Mouse (Mus musculus) testis, postnatal 10 days (tissue): ENCODE data around the gene Gstk1.

Experiments used
- DNase-seq: peaks from one replicate; pipeline ENCODE4 v3.0.0; 2021; ENCODE audit warnings: low spot score

The Gstk1 gene

DNA sequence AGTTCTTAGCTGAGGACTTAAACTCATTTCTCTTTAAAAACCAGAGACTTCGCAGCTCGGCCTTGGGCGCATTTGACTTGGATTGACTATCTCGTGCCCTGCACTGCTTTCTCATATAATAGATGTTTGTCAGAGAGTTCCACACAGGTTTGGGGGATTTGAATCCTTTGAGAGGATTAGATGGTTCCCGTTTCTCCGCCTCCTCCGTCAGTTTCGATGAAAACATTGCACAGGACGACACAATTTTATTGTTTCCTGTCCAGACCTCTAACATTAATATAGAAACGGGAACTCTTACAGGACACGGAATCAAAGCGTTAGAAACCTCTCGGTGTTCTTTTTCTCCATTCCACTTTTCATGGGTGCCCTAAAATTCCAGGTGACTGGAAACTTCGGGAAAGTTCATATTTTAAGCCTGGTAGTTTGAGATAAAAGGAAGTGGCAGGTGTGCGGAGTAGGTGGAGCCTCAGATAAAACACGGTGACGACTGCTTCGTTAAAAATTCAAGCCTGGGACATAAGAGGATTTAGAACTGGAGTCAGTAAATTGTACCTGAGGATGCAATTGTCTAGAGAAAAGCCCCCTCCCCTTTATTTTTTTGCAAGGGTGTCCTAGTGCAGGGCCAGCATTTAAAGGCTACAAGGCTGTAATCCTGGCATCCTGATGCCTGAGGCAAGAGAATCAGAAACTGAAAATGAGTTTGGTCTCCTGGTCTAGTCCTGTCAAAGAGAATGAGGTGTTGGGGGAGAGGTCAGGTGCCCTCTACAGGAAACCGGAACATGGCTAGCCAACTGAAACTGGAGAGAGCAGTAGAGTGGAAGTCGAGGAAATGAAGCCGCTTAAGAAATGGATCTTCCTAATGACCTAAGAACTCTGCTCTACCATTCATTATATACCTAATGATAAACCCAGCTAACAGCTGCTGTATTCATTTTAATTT is 19.9 kb downstream of the Gstk1 start:
- DNase-seq, result no peak

DNA sequence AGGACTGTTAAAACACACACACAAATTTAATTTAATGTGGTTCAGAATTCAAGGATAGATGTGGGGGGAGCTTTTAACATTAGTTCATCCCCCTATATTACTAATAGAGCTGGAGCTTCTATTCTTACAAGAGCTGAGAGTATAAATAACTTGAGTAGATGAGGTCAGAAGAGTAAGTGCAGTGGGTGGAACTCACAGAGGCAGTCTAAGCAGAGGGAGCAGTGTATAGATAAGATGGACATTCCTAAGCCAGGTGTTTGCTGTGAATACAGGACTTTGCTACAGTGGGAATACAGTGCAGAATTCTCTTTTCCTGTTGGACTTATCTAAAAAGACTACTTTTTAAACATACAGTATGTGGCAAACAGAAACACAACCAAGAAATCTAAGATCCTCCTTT is 25.1 kb downstream of the Gstk1 start:
- DNase-seq, result no peak

DNA sequence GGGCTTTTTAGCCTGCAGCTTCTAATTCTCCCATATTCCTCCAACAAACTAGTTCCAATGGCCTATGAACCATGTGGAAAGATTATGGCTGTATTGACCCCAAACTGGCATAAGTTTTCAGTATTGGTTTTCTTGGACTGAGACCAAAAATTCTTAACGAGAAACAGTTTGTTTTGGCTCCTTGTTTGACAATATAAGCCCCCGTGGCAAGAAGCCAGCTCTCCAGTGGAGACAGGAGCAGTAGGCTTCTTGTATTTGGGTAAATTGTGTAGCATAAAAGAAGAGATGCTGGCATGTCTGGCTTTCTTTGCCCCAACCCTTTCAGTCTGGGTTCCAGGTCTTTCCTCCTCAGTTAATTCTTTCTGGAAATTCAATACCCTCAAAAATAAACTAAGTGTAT is 30.4 kb downstream of the Gstk1 start:
- DNase-seq, result no peak

DNA sequence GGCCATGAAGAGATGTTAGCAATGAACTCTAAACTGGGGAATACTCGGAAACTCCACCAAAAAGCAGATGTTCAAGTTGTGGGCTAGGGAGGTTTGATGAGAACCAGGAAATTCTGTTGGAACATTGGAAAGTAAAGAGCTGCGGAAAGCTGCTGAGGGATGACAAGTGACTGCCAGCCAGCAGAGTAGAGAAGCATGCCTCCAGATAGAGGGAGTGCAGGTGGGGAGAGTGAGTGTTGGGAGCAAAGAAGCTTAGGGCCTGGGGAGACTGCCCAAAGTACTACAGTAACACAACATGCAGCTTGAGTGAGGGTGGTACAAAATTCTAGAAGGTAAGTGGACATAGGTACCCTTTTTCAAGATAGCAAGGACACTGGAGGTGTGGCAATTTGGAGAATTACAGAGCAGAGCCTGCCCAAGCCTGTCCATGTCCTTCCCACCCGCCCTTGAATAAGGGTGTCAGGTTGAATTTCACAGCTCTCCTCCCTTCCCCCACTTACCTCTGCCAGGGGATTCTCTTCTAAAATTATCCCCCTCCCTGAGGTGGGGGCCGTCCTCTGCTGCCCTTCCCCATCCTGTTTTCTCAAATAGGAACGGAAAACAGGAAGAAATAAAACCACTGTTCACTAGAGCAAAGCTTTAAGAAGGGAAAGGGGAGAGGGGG is 37.3 kb downstream of the Gstk1 start:
- DNase-seq, result no peak

DNA sequence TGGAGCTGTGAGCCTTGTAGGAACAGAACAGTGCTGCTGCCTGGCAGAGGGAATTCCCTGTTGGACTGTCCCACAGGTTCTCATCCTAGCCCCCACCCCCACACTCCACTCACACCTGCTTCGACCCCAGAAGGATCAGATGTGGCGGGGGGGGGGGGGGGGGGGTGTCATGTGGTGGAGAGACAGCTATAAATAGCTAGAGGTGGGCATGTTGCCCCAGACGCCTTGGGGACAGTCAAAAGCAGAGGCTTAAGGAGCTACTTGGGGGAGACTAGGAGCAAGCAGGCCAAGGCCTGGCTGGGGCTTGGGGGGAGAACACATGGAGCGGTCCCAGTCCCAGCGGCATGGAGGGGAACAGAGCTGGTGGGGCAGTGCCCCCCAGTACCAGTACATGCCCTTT is 40.7 kb downstream of the Gstk1 start, which contains the start of gene Clcn1:
Gene Clcn1, plus strand, starts transcription at position 238 of the 400 bp plus-strand sequence.
- DNase-seq, result no peak

DNA sequence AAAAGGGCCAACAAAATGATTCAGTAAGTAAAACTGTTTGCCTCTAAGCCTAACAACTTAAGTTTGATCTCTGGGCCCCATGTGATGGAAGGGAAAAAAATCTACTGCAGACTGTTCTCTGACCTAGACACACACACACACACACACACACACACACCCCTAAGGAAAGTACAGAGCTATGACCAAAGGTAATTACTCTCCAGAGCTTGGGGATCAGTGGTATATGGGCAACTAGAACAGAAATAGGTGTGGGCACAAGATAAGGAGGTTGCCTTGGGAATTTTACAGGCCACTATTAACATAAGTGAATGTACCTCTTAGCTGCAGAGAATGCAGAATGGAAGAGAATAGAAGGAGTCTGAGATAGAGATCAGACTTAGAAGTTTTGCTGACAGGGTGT is 41.8 kb downstream of the Gstk1 start:
- no peak for DNase-seq

DNA sequence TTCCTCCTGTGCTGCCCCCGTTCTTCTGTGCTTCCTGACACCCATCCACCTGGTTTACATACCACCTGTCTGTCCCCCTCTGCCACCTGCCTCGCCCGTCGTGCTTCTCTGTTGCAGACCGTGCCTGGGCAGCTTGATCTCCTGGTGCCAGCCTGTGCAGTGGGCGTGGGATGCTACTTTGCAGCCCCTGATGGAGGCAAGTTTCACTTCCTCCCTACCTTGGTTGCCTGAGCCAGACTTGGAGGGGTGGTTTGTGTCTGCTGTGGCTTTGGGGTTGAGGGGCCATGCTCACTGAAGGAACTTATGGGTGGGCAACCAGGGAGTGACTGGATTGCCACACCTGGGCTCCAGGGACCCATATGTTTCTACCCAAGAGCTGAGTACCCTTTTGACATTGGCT is 47.6 kb downstream of the Gstk1 start:
- DNase-seq, result no peak

DNA sequence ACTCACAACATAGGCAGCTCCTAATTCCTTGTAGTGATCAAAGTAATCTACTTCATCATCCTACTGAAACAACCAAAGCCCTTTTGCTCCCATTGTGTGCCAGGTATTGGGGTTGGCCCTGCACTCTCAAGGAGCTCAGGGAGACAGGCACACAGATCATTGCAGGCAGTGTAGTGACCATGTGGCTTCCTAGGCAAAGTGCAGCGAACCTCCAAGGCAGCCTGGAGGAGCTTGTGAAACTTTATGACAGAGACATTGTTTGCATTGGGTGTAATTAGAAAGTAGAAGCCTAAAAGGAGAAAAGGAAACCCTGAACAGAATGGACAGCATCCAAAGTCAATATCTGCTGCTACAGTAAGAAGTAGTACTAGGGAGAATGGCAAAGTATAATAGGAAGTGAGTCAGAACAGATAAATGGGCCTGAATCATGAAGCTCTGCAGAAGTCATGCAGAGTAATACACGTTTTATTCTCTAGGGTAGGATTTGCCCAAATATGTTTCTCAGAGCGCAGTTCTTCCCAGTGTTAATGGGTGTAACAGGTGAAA is 49.9 kb downstream of the Gstk1 start:
- no peak for DNase-seq

DNA sequence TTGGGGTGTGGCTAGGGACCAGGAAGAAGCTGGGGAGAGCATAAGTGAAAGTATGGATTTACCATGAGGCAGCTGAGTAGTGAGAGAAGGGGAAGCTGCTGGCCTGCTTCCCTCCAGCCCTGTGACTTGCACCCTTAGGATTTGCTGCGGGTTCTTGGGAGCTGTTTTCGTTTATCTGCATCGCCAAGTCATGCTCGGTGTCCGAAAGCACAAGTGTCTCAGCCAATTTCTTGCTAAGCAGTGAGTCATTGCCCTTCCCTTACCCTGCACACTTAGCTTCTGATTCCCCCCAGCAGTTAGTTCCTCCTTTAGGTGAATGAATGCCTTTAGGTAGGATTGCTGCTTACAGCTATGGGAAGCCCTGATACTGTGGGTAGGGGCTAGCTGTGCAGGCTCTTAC is 53.6 kb downstream of the Gstk1 start:
- no peak for DNase-seq
